Mouse (Mus musculus): ENCODE data around the gene Cenpa.

The Cenpa gene

DNA sequence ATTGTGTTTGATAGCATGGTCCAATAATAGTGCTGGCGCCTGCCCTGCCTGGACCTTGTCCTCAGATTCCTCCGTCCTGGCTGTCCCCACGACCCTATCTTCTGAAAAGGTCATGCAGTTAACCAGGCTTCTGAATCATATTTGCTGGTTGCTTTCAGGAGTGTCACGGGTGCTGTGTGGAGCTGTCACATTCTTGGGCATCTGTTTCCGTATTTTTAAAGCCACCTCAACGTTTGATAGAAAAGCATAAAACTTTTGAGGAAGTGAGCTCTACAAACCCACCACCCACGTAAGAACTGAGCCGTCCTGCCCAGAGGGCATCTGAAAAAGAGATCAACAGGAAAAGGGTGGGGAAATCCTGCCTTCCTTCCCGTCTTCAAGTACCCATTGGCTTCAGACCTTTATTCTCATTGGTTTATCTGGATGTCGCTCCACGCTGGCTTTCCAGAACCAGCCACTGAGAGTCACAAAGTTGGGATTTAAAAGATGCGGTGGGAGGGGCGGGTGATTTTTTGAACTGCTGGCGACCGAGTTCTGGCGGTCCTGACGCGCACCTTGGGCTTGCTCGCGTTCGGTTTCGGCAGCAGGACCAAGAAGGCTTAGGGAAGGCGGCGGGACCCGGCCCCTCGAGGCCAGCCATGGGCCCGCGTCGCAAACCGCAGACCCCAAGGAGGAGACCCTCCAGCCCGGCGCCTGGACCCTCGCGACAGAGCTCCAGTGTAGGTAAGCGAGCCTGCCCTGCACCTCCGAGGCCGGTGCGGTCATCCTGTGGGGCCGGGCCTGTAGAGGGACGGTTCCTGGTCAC, at the start of gene Cenpa:
Gene Cenpa, plus strand, starts transcription at position 387 of the 805 bp plus-strand sequence.
- DNase-seq (ENCODE audit: extremely low read depth, low read depth) = peak; percentile 100

- no peak for DNase-seq (ENCODE audit: extremely low read depth, low read depth)
Observed at GRCm38 (mm10) chr5:30617357-30617756, 49.2 kb upstream of the Cenpa start.

- no peak for DNase-seq (ENCODE audit: extremely low read depth, low read depth)
Observed at GRCm38 (mm10) chr5:30617851-30618250, 48.7 kb upstream of the Cenpa start.

- no peak for DNase-seq (ENCODE audit: extremely low read depth, low read depth)
Observed at GRCm38 (mm10) chr5:30618376-30619003, 48.1 kb upstream of the Cenpa start.

- DNase-seq (ENCODE audit: extremely low read depth, low read depth) = no peak
Observed at GRCm38 (mm10) chr5:30619211-30619610, 47.4 kb upstream of the Cenpa start.

DNA sequence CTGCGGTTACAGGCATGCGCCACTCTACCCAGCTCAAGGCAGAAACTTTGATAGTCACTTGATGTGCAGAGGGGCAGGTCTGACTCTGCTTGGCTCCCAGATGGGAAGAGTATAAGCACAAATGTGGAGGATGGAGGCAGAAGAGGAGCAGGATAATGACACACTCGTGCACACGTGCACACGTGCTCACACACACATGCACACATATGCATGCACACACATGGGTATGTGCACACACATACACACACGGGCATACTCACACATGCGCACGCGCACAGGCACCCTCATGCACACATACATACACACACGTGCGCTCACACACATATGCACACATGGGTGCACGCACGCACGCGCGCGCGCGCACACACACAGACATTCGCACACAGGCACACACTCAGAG, 46.0 kb upstream of the Cenpa start:
- DNase-seq (ENCODE audit: extremely low read depth, low read depth) = no peak

DNA sequence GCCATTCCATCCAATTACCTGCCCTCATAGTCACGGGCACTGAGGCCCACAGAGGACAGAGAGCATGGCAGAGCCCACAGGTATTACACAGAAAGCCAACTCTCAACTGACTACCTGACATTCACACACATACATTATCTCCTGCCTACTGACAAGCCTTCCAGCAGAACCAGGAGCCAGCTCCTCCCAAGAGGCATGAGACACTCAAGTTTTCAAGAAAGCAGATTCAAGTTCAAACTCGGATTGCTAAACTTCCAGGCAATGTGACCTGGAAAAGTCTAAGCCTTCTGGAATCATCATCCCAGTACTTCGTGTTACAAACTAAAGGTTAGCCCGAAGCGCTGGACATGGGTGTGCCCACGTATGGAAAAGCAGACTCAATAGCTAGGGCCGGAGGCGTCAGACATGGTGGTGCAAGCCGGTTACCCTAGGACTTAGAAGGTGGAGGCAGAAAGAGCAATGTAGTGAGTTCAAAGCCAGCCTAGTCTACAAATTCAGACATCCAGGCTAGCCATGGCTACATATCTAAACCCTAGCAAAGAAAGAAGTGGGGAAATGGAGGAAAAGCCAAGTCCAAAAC, 45.3 kb upstream of the Cenpa start:
- no peak for DNase-seq (ENCODE audit: extremely low read depth, low read depth)

DNA sequence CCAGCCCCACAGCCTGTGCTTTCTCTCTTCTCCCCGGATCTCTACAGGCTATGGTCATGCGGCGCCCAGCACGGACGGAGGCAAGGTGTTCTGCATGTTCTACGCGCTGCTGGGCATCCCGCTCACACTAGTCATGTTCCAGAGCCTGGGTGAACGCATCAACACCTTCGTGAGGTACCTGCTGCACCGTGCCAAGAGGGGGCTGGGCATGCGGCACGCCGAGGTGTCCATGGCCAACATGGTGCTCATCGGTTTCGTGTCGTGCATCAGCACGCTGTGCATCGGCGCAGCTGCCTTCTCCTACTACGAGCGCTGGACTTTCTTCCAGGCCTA, 44.8 kb upstream of the Cenpa start:
- DNase-seq (ENCODE audit: extremely low read depth, low read depth) = no peak

DNA sequence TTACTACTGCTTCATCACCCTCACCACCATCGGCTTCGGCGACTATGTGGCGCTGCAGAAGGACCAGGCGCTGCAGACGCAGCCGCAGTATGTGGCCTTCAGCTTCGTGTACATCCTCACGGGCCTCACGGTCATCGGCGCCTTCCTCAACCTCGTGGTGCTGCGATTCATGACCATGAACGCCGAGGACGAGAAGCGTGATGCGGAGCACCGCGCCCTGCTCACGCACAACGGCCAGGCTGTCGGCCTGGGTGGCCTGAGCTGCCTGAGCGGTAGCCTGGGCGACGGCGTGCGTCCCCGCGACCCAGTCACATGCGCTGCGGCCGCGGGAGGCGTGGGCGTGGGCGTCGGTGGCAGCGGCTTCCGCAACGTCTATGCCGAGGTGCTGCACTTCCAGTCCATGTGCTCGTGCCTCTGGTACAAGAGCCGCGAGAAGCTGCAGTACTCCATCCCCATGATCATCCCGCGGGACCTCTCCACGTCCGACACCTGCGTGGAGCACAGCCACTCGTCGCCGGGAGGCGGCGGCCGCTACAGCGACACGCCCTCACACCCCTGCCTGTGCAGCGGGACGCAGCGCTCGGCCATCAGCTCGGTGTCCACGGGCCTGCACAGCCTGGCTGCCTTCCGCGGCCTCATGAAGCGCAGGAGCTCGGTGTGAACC, 44.3 kb upstream of the Cenpa start:
- no peak for DNase-seq (ENCODE audit: extremely low read depth, low read depth)

DNA sequence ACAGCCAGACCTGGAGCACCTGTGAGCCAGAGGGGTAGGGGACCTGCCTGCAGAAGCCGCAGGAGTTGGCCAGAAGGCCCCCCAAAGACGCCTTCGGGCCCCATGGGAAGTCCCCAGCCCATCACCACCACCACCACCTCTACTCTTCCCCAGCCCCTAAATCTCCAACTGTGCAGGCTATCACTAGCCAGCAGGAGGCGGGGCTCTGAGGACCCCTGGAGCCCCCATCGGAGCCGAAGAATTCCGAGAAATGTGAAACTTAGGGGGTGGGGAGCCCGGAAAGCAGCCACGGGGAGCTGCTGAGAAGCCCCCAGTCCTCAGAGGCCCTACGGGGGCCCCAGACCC, 43.8 kb upstream of the Cenpa start:
- DNase-seq (ENCODE audit: extremely low read depth, low read depth) = no peak

- DNase-seq (ENCODE audit: extremely low read depth, low read depth) = no peak
Observed at GRCm38 (mm10) chr5:30623380-30623779, 43.2 kb upstream of the Cenpa start.

DNA sequence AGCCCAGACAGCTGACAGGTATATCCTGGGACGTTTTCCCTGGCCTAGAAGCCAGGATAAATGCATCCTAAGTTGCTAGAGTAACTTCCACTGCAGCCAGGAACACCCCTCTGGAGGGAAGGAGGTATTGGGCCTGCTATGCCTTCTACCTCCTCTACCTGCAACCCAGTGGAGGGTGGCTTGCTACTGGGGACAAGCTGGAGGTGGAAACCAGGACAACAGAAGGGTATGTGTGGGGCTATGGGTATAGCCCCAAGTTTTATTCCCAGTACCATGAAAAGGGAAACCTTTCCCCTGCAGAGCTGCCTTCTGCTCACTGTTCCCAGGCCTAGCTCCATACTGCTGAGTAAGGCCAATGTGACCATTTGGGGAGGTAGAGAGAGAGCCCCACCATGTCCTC, 42.3 kb upstream of the Cenpa start:
- no peak for DNase-seq (ENCODE audit: extremely low read depth, low read depth)

DNA sequence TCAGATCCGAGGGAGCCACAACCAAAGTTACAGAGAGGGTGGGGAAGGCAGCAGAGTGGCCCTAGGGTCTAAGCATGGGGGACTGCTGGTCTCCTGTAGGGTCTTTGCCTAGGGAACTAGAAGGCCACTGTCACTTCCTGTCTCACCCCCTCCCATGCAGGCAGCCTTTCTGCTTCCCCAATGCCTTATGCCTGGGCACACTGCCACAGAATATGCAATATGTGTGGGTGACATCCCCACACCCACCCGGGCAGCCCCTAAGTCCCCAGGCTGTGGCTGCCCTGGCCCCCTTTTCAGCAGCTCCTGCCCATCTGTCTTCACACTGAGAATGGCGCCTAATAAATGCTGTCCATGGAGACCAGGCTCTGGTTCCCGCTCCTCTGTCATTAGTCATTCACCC, 41.7 kb upstream of the Cenpa start:
- no peak for DNase-seq (ENCODE audit: extremely low read depth, low read depth)

DNA sequence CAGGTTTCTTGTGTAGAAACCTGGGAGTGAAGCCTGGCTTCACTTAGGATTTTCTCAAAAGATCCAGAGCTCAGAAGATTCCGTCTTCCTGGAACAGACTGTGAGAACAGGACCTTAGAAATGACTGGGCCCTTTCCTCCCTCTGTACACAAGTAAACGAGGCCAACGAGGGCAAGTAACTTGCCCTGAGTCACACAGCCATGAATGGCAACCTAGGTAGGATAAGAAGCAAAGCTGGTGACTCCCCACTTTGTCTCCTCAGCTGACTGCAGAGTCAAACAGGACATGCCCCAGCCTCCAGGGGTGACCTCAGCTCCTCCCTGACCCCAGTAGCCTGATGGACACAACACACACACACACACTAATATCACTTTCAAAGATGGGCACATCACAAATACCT, 41.2 kb upstream of the Cenpa start:
- no peak for DNase-seq (ENCODE audit: extremely low read depth, low read depth)

DNA sequence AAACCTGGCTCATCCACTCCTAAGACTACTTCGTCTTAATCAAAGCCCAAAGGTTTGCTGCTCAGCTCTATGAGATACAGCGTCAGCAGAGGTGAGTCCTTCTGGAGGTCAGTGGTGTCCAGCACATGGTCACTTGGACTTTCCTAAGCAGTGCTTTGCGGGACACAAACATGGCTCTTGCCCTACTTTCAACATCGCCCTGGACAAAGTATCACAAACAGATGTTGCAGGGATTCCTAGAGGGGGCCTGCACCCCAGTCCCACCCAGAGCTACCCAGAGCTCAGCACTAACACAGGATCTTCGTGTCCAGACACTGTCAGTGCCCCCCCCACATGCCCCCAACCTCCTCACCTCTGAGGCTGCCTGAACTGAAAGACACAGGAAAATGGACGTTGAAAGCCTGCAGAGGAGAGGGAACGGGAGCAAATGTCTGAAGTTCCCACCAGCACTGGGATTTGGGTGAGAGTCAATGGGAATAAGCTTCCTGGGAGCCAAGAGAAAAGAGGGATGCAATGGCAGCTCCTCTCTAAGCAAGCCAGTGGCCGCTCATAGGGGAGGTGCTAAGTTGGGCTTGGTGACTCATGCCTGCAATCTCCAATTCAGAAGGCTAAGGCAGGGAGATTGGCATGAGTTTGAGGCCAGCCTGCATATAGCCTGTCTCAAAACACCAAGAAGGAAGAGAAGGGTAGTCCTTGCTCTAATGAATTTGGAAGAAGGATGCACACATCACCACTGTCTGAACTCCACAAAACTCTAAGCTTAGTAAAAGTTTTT, 40.1 kb upstream of the Cenpa start:
- DNase-seq (ENCODE audit: extremely low read depth, low read depth) = no peak

- DNase-seq (ENCODE audit: extremely low read depth, low read depth) = no peak
Observed at GRCm38 (mm10) chr5:30628511-30628910, 38.1 kb upstream of the Cenpa start.

GRCm38 (mm10) chr5:30630401-30630800, 36.2 kb upstream of the Cenpa start:
- DNase-seq (ENCODE audit: extremely low read depth, low read depth) = no peak

DNA sequence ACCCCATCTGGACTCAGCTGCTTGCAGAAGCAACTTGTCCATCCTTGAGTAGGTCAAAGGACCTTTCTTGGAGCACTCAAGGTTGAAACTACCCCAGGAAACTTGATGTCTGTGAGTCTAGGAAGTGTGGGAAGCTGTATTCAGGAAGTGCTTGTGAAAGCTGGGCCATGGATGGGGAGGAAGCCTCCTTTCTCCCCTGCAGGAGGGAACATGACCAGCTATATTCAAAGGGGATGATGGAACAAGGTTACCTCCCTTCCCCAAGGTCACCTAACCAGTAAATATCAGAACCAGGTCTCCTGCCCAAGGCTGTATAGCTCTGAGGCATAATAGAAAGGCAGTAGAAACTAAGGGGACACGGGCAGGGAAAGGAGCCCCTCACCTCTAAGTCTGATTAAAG, 34.4 kb upstream of the Cenpa start:
- no peak for DNase-seq (ENCODE audit: extremely low read depth, low read depth)

GRCm38 (mm10) chr5:30636994-30637393, 29.6 kb upstream of the Cenpa start:
- DNase-seq (ENCODE audit: extremely low read depth, low read depth) = peak; percentile 28

DNA sequence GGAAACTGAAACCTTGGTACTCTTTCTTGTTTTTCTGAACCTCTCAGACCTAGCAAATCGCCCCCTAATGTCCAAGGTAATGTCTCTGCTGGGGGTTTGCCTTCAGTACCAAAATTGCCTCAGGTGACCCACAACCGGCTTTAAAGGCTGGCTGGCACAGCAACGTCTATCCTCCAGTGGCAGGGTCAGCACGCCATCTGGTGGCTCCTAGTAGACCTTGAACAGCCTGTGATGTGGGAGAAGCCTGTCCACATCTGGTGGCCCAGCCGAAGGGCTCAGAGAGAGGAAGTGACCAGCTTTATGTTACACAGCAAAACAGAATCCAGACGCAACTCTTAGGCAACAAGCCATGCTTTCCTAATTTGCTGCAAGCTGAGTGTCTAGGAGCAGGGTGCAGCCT, 28.5 kb upstream of the Cenpa start:
- peak; percentile 66 for DNase-seq (ENCODE audit: extremely low read depth, low read depth)

DNA sequence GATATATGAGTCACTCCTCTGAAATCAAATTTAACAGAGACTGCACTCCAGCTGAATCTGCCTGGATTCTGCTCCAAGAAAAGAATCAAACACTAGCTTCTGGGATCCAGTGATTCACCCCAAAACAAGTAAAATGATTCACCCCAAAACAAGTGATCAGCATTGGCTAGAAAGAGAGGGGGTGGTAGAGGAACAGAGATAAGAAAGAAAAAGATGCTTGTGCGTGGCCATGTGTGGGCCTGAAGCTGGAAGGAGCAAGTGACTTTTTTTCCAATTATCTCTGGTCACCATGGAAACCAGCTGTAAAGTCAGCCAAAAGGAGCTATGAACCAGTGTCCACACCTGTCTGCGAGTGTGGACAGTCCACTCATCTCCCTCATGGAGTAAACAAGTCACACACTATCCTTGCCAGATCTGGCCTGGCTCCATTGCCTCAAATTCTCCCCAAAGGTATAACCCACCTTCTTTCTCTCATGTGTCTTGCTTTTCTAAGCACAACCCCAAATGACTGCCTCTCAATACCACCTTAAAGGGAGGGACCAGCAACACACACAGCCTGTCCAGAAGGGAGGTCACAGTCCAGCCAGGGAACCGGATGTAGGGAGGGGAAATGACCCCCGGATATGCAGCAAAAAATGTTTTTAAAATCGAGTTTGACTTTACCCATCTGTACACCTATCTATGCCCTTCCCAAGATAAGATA, 22.9 kb upstream of the Cenpa start:
- no peak for DNase-seq (ENCODE audit: extremely low read depth, low read depth)
